Mouse (Mus musculus): ENCODE data around the gene Coil.

- TF ChIP-seq CTCF (IDR thresholded peaks at IDR 0.05; ENCODE audit: low read depth), result 0 out of 2 replicates have a peak, but pooled peaks have one; percentile 12
- TF ChIP-seq EP300 (IDR thresholded peaks at IDR 0.05; ENCODE audit: low read depth), result no peak
Measured at GRCm38 (mm10) chr11:88938770-88939169, 31.3 kb upstream of the Coil start.

All from liver, embryonic 14.5 days (tissue).